ENCODE assay signal across 8 mouse cellular contexts in the genomic region with DNA sequence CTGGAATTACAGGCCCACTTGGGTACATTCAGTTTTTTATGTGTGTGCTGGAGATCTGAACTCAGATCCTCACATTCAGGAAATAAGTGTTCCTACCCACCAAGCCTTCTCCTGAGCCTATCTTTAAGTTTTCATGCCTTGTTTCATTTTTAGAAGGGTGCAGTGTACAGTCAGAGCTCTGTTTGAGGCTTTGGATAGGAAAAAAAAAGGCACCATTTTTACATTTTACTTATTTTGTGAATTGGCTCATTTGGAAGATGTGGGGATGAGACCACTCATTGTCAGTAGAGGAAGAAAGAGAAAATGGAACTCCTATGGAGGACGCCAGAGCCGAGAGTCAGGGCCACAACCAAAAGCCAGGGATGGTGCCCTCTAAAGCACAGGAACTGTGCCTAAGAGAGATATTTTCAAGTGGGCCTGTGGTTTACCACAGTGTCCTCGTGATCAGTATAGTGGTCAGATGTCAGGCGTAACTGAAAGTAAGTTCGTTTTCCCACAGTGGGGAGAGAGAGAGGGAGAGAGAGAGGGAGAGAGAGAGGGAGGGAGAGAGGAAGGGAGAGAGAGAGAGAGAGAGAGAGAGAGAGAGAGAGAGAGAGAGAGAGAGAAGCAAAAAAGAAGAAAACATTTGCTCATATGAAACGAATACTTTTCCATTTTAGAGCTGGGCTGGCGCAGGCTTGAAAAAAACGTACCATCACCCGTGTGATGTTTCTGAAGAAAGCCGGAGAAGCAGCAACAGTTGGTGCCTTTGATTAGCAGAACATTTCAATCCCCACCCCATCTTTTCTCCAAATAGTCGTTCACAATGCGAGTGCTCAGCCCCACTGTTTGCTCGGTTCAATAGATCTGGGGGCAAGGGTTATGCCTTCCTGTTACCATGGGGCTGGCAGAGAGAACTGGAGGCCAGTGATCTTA.
DNase-seq lines count a peak whose midpoint lies in the region; ATAC-seq lines count a peak whose summit lies in the region.

No protein-coding gene starts in this region.

- peak; percentile 99 for DNase-seq in 416B (ENCODE audit: low read depth)
- peak; percentile 69 for DNase-seq in embryonic facial prominence, embryonic 14.5 days (ENCODE audit: low spot score)
- DNase-seq in retina, embryonic 14.5 days (ENCODE audit: low spot score): no peak
- DNase-seq in cerebellum, adult 9-11 months: no peak
- DNase-seq in urinary bladder, postnatal 25 days (ENCODE audit: low spot score): no peak

- WGBS in embryonic facial prominence, embryonic 14.5 days: 43% methylated on average over 12 of the region's 13 CpGs
- WGBS in midbrain, embryonic 16.5 days: 29% methylated on average over 13 of the region's 13 CpGs

- no peaks in the 10 kb centered on the region for H3K36me3 ChIP-seq in erythroblast, embryonic 14.5 days (ENCODE audit: control insufficient read depth)
- no peaks in the 10 kb centered on the region for H3K36me3 ChIP-seq in embryonic facial prominence, embryonic 14.5 days (ENCODE audit: control insufficient read depth, insufficient read depth, low read length)
- H3K36me3 ChIP-seq in midbrain, embryonic 16.5 days (ENCODE audit: control insufficient read depth, insufficient read depth, low read length): no peaks in the 10 kb centered on the region

- no peaks in the 10 kb centered on the region for H3K27me3 ChIP-seq in erythroblast, embryonic 14.5 days (ENCODE audit: control insufficient read depth)
- H3K27me3 ChIP-seq in embryonic facial prominence, embryonic 14.5 days (replicated peaks; ENCODE audit: control insufficient read depth, insufficient read depth, low read length): no peaks in the 10 kb centered on the region
- H3K27me3 ChIP-seq in midbrain, embryonic 16.5 days (ENCODE audit: control insufficient read depth, insufficient read depth, low read depth, low read length): no peaks in the 10 kb centered on the region

- H3K27ac ChIP-seq in embryonic facial prominence, embryonic 14.5 days (replicated peaks; ENCODE audit: low read depth, low read length): peak overlapping the region; percentile 28; the same call in 1 of the 2 replicates
- no peak overlapping the region for H3K27ac ChIP-seq in midbrain, embryonic 16.5 days (ENCODE audit: low read length)

- peaks cover 5% of the 10 kb centered on the region for H3K4me1 ChIP-seq in erythroblast, embryonic 14.5 days (ENCODE audit: control insufficient read depth)
- peaks cover 16% of the 10 kb centered on the region; the same call in 1 of the 2 replicates for H3K4me1 ChIP-seq in embryonic facial prominence, embryonic 14.5 days (ENCODE audit: control insufficient read depth, insufficient read depth, low read length)
- peaks cover 6% of the 10 kb centered on the region; the same call in 1 of the 2 replicates for H3K4me1 ChIP-seq in midbrain, embryonic 16.5 days (ENCODE audit: control insufficient read depth, insufficient read depth, low read length)

- H3K9ac ChIP-seq in embryonic facial prominence, embryonic 14.5 days (ENCODE audit: low read depth, low read length): 0 out of 2 replicates have a peak overlapping the region, but pooled peaks have one; percentile 22
- H3K9ac ChIP-seq in midbrain, embryonic 16.5 days (ENCODE audit: low read depth, low read length): no peak overlapping the region

- ATAC-seq in erythroblast, adult 5-6 weeks (replicated peaks; ENCODE audit: low FRiP score, poor library complexity, severe bottlenecking): no peak
- ATAC-seq in embryonic facial prominence, embryonic 14.5 days (ENCODE audit: low read depth): no peak
- ATAC-seq in midbrain, embryonic 16.5 days: no peak

- peak overlapping the region; percentile 17 for H3K4me3 ChIP-seq in erythroblast, embryonic 14.5 days (replicated peaks)
- no peak overlapping the region for H3K4me3 ChIP-seq in embryonic facial prominence, embryonic 14.5 days (ENCODE audit: low read depth, low read length)
- no peak overlapping the region for H3K4me3 ChIP-seq in midbrain, embryonic 16.5 days (ENCODE audit: low read depth, low read length)

- no peaks in the 10 kb centered on the region for H3K9me3 ChIP-seq in erythroblast, embryonic 14.5 days (ENCODE audit: control insufficient read depth, low read length)
- H3K9me3 ChIP-seq in embryonic facial prominence, embryonic 14.5 days (ENCODE audit: control insufficient read depth, low read length): no peaks in the 10 kb centered on the region
- H3K9me3 ChIP-seq in midbrain, embryonic 16.5 days (replicated peaks; ENCODE audit: control insufficient read depth, low read length, poor library complexity, severe bottlenecking): no peaks in the 10 kb centered on the region

- peak overlapping the region; percentile 43 for H3K4me2 ChIP-seq in embryonic facial prominence, embryonic 14.5 days (ENCODE audit: low read depth, low read length)
- peak overlapping the region; percentile 2; the same call in 1 of the 2 replicates for H3K4me2 ChIP-seq in midbrain, embryonic 16.5 days (ENCODE audit: low read length)

Comparison
In these comparisons a context has a peak if more than half of its experiments do, and no peak if none do; other contexts are left out.
1. DNase-seq: peak in 416B (single experiment) and embryonic facial prominence, embryonic 14.5 days (single experiment); none in retina, embryonic 14.5 days (single experiment), cerebellum, adult 9-11 months (single experiment) and urinary bladder, postnatal 25 days (single experiment).